Mouse (Mus musculus) heart, postnatal 0 days (tissue): ENCODE results near the gene Susd4.

ENCODE experiments used
- CTCF ChIP-seq: IDR thresholded peaks from 2 replicates; pipeline ENCODE4 v1.5.1; 2016; ENCODE audit warnings: antibody characterized with exemption, control low read depth, low read depth
- EP300 ChIP-seq: IDR thresholded peaks from 2 replicates; pipeline ENCODE4 v1.6.1; 2016; ENCODE audit warnings: antibody characterized with exemption, low read depth

DNA sequence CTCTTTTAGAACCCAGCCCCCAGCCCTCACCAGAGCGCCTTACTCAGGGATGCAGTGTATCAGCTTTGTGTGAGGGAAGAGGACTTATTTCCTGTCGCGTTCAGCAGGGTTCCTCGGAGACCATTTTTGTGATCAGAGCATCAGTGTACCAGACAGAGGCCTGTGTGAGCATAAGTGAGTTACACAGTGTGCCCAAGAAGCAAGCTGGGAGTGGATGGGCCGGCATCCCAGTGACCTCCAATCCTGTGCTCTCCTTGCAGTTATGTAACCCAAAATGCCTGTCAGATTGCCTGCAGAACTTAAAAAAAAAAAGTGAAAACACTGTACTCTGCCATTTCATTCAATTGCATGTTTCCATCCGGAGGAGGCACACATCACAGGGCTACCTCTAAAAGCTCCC lies 76.4 kb downstream of the Susd4 start:
- TF ChIP-seq EP300, result no peak
- TF ChIP-seq CTCF, result no peak
